Mouse (Mus musculus): ENCODE data around the gene Lrrc4.

Gene Lrrc4

DNA sequence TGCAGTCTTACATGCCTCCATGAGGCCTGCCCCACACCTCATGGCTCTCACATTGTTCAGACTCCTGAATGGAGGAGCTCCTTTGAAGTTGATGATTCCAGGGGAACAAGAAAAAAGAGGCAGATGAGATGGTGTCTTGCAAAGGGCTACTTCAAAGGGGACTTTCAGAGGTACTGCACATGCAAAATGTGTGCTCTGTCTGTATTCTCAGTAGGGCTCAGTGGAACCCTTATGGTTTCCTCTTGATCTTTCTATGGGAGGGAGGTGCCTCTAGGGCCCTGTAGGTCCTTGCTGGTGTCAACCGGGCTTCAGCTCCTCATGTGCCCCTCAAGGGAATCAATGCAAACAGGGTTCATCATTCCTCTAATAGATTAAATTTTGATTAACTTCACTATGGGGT, 159.2 kb downstream of the Lrrc4 start:
- no peak for DNase-seq (ENCODE audit: low read depth)

DNA sequence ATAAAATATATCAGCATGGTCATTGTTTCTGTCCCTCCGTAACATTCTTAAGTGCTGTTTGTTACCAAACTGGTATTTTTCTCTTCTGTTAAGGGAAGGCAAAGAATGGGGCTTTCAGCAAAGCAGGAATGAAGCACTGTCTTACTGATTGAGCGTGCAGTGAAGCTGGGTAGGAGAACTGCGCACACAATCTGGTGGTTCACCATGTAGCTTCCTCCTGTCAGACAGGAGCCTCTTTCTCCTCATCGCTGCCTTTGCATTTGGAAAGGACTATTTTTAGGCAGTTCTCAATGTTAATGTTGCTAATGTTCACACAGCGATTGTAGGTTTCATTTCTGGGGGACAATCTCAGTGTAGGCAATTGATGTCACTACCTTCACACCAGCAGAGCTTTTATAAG, 162.3 kb downstream of the Lrrc4 start:
- no peak for DNase-seq (ENCODE audit: low read depth)

DNA sequence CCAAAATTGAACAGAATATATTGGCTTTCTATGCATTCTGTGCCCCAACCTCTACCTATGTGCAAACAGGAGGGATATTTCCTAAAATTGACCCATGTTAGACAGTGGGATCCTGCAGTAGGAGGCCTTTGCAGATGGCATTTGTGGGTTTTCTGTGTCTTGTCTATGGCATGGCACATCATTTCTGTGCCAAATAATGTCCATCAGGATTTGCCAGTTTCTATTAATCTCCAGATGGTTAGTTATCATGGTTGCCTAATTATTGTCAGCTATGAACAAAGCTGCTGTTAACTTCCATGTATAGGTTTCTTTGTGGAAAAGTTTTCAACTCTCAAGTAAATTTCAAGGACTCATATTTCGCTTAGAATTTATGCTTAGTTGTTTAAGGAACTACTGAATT, 164.0 kb downstream of the Lrrc4 start:
- no peak for DNase-seq (ENCODE audit: low read depth)

DNA sequence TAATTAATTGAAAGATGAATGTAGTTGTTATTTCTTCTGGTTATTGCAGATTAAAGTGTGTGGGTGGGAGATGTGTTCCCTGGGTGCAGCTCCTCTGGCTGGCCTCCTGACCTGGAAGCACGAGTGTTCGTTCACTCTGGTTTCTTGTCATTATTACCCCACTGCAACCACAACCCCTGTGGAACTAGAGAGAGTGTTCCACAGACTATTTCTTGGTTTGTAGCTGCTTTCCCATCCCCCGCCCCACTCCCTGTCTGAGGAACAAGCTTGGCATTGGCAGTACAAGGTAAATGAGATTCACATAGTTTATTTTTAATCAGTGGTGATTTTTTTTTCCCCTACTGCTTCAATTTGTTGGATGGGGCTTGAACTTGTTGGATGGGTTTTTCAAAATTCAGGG, 166.8 kb downstream of the Lrrc4 start:
- DNase-seq (ENCODE audit: low read depth): no peak

DNA sequence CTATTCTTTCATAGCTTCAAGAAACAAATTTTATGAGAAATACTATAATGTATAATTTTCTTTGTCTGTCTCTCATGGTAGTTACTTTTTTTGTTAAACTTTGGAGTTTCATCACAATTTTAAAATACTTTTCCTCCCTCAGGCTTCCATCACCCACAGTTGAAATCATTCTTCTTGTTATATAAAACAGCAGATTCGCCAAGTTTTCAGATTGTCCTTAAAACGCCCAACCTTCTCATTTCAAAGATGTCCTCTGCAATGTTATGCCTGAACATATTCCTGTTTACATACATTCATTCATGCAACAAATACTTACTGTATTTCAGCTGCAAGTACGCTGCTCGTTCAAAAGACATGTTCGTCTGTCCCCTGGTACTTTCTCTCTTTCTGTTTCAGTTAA, 167.9 kb downstream of the Lrrc4 start:
- DNase-seq (ENCODE audit: low read depth): no peak

DNA sequence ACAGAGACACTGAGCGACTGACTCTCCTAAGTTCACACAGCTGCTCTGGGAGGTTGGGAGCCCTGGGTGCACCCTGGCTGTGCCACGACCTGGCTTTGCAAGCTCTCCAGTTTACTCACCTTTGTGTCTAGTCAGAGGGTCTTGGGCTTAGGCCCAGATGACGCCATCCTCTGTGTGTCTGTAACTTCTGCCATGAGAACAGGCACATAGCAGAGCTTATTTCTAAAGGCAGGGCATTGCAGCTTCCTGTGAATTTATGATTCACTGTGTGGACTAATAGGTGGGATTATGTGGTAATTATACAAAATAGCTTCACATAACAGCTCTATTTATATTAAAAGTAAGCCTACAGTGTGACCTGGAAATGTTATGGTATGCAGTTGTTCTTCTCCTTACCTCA, 168.5 kb downstream of the Lrrc4 start:
- DNase-seq (ENCODE audit: low read depth): no peak

DNA sequence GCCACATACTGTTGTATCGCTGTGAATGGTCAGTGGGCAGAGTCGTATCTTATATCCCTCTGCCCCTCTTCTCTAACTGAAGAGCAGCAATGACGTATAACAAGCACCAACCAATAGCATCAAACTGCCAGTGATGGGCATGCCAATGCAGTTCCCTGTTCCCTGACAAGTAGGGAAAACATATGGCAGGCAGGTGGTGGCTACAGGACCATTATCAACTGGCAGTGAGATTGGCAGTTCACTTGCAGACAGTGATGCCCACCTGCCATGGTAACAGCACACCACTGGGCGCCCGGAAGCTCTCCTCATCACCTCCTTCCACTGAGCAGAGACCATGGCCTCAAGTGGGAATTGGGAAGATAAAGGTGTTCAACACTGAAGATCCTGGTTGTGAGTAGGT, 175.0 kb downstream of the Lrrc4 start:
- no peak for DNase-seq (ENCODE audit: low read depth)

DNA sequence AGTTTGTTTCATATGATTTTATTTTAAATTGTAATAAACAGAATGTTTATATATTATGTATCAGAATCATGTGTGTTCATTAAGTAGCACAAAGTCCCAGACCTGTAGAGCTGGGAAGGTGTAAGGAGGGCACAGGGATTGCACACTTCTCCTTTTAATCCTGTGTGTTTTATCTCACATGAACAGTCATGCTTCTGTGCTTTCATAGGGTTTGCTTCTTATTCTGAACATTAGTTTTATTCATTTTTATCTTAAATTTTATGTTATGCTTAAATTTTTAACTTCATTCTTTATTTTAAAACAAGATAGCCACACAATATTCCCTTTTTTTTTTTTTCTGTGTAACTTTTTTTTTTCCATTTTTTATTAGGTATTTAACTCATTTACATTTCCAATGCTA, 186.3 kb downstream of the Lrrc4 start:
- DNase-seq (ENCODE audit: low read depth): no peak

DNA sequence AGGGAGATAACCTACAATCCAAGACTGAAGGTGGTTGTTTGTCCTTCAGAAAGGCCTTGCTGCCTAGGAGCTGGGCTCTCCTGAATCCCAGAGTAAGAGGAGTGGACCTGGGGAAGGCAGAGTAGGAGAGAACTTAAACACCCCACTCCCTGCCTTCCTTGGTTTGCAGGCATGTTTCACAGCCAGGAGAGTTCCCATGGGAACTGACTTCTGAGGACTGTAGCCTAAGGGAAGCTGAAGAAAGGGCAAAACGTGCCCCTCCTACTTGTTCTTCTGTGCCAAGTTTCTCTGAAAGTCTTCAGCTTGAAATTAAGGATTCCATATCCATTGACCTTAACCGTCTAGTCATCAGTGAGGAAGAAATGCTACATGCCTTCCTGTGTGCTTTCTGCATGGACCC, 188.6 kb downstream of the Lrrc4 start:
- DNase-seq (ENCODE audit: low read depth): no peak

DNA sequence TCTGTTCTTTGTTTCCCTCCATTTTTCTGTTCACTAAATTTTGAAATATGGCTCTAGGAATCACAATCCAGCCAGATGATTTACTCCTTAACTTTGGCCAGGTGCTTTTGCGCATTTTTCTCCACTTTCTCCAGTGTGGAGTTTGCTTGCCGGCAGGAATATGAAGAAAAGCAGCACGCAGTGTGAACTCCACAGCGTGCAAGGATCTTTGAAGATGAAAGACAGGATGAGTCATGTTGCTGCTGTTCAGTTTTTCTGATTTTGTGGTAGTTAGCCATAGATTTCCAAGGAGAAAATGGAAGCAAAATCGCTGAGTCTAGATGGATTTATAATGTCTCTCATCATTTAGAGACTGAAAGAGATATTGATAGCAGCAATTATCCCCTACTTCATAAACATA, 191.5 kb downstream of the Lrrc4 start:
- no peak for DNase-seq (ENCODE audit: low read depth)

DNA sequence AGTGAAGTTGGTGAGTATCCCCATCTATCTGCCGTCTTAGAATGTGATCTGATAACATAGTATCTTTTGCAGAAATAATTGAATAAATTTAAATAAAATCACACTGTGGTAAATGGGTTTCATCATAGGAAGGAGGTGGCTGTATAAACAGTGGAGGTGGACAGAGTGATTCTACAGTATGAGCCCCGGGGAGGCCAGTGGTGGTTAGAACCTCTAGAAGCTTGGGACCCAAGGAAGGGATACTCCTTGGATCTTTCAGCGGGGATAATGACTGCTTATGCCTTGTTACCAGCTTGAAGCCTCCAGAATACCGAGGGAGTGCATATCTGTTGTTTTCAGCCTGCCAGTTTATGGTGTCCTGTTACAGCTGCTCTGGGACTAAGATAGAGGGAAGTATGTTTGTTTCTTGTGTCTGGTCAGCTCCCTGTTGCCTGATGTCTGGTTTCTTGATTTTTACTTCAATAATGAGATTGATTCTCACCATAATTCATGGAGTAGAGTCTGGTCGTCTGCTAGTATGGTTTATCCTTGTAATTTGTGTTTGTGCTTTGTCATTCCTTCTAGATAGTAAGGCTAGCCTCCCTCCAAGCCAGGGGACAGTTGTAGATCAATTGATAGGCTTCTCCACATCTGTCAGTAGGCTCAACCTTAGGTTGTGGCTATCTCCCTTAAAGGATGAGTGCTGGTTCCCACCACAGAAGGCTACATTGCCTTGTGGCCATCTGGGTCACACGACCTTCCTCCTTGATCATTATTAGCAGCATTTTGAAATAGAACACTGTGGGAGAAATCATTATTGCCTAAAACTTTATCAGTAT, 195.8 kb downstream of the Lrrc4 start:
- no peak for DNase-seq (ENCODE audit: low read depth)

DNA sequence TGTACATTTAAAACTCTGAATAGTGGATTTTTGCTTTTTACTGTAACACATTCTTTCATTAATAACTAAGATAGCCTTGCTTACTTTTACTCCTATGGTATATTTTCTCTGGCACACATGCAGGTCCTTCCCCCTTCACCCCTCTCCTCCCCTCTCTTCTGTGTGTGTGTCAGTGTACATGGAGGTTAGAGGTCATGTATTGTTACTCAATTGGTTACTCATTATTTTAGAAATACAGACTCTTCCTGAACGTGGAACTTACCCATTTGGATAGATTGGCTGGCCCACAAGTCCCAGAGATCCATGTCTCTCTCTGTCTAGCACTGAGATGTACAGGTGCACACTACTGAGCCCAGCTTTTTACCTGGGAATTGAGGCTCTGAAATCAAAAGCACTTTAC, 196.5 kb downstream of the Lrrc4 start:
- DNase-seq (ENCODE audit: low read depth): no peak

DNA sequence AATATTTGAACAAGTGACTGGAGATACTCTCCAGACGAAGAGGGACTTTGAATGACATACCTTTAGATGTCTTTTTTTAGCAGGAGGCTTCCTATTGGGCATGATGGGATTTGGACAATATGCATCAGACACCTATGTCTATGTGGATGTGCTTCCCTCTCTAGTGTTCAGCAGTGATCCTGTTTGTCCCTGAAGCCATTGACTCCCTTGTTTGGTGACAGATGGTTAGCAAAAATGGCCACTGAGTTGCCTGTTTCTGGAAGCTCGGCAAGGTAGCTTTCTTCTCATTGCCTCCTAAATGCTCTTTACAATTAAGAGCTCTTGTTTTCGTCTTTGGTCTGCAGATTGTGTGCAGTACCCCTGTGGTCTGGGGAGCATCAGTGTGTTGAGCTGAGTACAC, 197.9 kb downstream of the Lrrc4 start:
- DNase-seq (ENCODE audit: low read depth): no peak

DNA sequence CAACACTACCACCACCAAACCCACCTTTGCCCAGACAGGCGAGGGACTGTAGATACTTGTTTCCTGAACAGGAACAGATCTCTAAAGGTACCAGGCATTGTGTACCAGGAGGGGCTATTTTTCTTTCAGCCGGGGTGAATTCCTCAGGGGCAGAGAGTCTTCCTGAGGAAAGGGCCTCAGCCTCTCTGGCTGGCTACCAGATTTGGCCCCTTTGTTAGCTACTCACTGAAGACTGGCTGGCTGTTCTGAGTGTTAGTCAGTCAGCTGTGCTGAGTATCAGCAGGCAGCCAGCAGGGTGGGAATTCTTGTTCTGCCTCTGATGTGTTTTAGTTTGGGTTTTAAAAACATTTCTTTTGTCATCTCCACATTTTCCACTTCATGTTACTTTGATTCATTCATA, 198.4 kb downstream of the Lrrc4 start:
- DNase-seq (ENCODE audit: low read depth): no peak

DNA sequence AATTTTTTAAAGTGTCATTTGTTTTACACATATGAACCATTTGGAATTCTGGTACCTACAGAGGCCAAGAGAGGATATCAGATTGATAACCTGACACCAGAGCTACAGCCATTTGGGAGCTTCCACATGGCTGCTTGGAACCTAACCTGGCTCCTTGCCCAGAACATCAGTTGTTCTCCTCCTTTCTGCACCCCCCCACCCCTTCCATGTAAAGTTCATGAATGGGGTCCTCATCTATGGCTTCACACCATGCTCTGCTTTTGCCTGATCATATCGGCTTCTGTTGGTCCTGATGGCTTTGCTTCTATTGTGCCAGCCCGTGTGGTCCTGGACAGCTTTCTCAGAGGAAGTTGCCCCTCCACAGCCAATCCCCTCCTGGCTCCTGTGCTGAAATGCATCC, 200.6 kb downstream of the Lrrc4 start:
- DNase-seq (ENCODE audit: low read depth): no peak

DNA sequence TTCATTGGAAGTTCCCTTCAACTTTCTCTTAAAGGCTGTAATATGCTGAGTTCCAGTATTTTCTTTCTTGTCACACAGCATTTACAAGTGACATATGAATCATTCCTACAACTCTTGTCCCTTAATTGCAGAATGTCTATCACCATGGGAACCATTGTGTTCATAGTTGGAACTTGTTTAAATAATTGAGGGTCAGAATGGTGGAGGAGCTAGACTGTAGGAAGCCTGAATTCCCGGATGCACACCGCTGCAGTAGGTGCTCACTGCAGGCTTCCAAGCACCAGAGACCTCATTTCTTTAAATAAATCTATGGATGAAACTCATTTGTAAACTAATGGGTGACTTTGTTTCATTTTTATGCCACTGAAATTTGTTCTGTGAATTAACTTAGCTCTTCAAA, 201.7 kb downstream of the Lrrc4 start:
- DNase-seq (ENCODE audit: low read depth): no peak

DNA sequence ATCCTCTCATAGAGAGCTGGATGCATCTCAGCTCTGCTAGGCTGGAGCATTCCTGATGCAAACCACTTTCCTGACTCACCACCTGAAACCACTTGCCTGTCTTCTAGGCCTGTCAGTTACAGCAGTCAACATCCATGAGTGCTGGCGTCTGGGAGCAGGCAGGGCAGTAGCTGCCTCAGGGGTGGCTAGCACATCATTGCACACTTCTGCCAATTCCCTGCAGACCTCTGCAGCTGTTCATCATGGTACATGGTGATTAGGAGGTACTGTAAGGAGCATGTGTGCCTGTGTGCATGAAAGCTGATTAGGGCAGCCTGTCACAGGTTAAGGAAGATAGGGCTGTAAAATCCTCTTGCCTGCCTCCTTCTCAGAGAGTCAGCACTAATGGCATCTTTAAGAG, 203.1 kb downstream of the Lrrc4 start:
- no peak for DNase-seq (ENCODE audit: low read depth)

DNA sequence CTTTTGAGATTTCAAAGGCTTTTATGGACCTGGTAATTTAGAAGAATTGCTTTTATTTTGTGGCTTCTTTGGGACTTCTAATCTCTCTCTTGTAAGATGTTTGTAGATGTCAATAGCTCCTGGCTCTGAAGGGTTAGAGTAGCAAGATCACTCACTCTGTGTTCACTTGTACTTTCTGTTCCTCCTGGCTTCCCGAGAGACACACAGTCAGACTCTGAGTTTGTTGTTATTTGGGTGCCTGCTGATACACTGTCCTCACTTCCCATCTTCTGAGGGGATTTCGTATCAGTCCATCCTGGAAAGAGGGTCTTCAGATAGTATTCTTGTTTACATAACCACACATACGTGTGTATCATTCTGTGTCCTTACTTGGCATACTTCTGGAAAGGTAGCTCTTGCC, 208.6 kb downstream of the Lrrc4 start:
- DNase-seq (ENCODE audit: low read depth): no peak

DNA sequence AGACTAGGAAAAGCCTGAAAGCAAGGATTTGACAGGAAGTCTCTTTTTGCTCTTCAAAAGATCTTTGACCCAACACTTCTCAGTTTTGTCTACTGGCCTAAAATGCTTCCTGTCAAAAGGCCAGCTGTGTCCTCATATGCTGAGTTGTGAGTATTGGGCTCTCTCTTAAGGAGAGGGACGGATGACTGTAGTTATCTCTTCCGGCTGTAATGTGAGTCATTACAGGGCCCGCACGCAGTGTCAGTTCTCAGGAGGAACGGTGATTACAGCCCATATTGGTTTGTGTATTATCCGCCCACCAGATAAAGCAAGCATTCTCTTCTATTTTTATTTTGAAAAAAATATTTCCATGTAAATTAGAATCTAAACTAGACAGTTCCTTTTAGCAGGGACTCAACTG, 209.0 kb downstream of the Lrrc4 start:
- DNase-seq (ENCODE audit: low read depth): no peak

DNA sequence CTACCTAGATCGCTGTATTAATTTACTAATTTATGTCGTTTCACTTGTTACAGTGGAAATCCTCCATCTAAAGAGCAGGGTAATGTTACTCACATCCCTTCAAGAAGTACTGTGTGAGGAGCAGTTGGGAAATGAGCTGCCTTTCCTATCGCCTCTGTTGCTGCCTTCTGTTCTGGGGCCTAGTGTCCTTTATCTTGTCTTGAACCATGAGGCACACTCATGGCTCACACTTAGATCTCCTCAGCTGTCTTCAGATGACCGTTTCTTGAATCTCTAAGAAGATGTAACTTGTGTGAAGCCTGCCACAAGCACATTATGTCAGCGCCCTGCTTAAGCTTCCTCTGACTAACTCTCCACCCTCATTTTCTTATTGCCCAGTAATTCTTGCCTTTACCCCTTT, 209.6 kb downstream of the Lrrc4 start:
- no peak for DNase-seq (ENCODE audit: low read depth)

DNA sequence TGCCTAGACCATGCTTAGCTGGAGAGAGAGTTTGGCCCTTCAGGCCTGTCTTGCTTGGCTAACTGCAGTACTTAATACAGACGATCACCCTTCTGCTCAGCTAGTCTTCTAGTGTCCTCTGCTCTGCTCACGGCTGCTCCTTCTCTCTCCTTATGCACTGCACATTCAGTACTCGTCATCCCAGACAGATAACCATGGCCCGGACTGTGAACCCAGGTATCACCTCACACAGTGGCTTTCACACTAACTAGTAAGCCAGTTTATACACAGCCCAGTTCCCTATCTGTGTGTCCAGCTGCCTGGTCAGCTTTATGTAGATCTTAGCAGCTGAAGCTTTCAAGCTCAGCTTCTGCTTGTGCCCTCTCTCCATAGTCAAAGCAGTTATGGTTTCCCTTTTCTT, 210.1 kb downstream of the Lrrc4 start:
- DNase-seq (ENCODE audit: low read depth): no peak

DNA sequence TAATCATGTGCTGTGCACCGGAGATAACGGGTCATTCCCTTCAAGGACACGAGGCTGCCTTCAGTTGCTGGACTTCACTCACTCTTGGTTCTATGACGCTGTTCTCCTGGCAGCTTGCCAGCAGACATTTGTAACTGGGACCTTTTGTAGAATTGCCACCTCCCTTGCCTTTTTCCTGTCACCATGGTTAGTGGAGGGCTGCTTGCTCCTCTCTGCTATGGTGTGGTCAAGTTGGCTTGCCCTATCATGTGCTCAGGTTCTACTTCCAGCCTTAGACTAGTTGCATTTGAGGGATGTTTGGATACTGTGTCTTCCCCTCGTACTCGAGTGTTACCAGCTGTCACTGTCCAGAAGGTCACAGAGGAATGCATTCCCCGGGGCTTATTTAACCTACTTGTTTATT, 212.8 kb downstream of the Lrrc4 start:
- DNase-seq (ENCODE audit: low read depth): no peak

DNA sequence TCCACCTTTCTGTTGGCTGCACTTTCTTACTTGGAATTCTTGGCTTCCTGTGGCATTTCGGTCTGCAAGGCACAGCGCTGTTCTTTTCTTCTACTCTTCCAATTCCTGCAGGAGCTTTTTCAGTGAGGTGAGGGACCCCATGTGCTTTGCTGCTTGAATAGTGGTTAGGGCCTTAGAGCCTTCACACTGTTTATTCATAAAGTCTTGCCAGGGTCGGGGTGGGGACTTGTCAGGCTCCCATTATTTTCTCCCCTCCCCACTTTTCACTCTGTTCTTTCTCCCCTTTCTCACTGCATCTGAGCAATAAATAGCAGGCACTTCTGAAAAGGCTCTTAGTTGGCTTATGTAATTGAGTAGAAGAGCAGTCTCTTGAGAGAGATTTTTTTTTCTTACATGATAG, 213.2 kb downstream of the Lrrc4 start:
- DNase-seq (ENCODE audit: low read depth): no peak

DNA sequence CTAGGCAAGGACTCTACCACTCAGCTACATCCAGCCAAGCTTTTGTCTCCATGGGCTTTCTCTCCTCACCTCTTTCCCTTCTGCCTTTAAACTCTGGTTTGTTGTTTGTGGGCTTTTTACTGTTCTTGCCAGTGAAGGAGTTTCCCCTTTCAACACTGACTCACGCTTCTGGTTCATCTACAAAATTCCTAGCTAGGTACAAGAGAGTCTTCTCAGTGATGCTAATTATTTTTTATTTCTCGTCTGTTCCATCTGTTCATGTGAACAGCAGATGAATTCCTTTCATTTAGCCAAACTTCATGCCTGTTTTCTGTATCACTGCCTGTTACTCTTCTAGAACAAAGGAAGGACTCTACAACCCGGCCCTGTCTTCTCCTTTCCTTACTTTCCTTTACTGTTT, 215.6 kb downstream of the Lrrc4 start:
- peak; percentile 22 for DNase-seq (ENCODE audit: low read depth)

DNA sequence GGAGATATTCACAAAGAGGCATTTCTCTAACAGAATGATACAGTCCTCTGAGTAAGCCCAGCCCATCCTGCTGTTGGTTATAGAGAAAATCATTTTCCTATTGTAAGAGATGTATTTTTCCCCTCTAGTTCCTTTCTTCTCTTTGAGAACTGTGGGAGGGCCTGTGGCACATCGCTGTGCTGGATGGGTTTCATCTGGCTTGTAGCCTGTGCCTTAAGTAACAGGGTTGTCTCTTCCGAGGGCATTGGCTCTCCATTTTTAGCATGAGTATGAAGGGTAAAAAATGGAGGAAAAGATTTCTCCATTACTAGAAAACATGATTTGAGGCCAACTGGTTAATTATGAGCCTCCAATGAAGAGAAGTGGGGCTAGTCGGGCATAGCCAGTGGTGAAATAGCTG, 216.1 kb downstream of the Lrrc4 start:
- DNase-seq (ENCODE audit: low read depth): no peak
